Mouse (Mus musculus): ENCODE data around the gene Tubgcp2.

DNA sequence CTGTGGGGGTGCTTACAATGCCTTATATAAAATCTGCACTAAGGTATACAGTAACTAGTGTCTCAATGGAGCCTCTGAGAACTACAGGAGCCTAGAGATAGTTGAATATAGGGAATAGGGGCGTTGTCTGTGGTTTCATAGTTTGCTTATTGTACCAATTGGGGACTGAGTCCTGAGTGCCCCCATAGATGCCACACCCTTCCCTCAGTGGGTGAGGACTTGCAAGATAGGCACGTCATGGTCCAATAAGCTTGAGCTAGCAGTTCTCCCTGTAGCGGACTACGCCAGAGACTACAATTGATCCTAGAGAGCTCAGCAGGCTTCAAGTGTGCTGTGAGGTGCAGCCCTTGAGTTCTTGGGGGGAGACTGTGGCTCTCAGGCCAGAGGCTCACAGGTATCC is 81.0 kb downstream of the Tubgcp2 start:
- TF ChIP-seq CTCF (IDR thresholded peaks at IDR 0.05; ENCODE audit: insufficient read depth, low read length) (no peak), POLR2A (IDR thresholded peaks at IDR 0.05; ENCODE audit: borderline replicate concordance, extremely low read depth, low read depth, low read length) (no peak)
